Comparison of ENCODE assay signal across 35 mouse cellular contexts in the genomic region with DNA sequence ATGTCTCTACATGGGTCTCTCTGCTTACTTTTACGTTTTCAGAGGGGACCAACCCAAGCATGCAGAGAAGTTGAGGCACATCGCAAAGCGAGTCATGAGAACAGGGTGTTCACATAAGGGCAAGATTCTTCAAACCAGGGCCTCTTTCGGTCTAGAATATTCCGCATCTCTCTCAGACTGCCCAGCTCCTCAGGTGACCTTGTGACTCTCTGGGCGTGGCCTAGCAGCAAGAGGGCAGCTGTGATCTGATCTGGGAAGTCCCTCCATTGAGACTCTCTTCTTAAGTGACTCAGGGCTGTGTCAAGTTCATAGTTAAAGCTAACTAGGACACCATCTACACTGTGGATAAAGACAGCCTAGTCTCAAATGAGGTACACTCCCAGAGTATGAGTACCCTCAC. TPM values are rescaled to one million over a fixed set of nuclear protein-coding genes. Genes with fewer than 3 reads are reported as not detected.
"Had no signal": no experiment of that assay in that cellular context is flagged by ENCODE, and none has a peak within 500 bp of the region (broad histone marks: within the 10 kb centered on the region; RNA-seq: fewer than 3 reads in every experiment).

No protein-coding gene starts in this region.

- H3K4me1 ChIP-seq: liver, embryonic 12.5 days; liver, embryonic 13.5 days; liver, embryonic 15.5 days; megakaryocyte, embryonic 14.5 days had no signal

- H3K4me3 ChIP-seq: limb, embryonic 10.5 days; limb, embryonic 12.5 days; limb, embryonic 13.5 days; limb, embryonic 15.5 days; liver, embryonic 12.5 days; liver, embryonic 13.5 days; liver, embryonic 15.5 days; lung, embryonic 15.5 days; megakaryocyte, embryonic 14.5 days; midbrain, embryonic 10.5 days; midbrain, embryonic 12.5 days; midbrain, embryonic 13.5 days; midbrain, embryonic 15.5 days; myocyte; neural tube, embryonic 12.5 days had no signal

- H3K9ac ChIP-seq: limb, embryonic 12.5 days; limb, embryonic 13.5 days; limb, embryonic 15.5 days; liver, embryonic 12.5 days; liver, embryonic 13.5 days; liver, embryonic 14.5 days; liver, embryonic 15.5 days; liver, postnatal 0 days; lung, embryonic 14.5 days; lung, embryonic 15.5 days; midbrain, embryonic 12.5 days; midbrain, embryonic 13.5 days; midbrain, embryonic 15.5 days; neural tube, embryonic 12.5 days had no signal

- H3K9me3 ChIP-seq: limb, embryonic 10.5 days; limb, embryonic 12.5 days; limb, embryonic 13.5 days; limb, embryonic 15.5 days; liver, embryonic 12.5 days; liver, embryonic 13.5 days; liver, embryonic 15.5 days; lung, embryonic 15.5 days; megakaryocyte, embryonic 14.5 days; midbrain, embryonic 10.5 days; midbrain, embryonic 12.5 days; midbrain, embryonic 13.5 days; midbrain, embryonic 15.5 days; neural tube, embryonic 12.5 days had no signal

- H3K27ac ChIP-seq: limb, embryonic 10.5 days; limb, embryonic 12.5 days; limb, embryonic 13.5 days; limb, embryonic 15.5 days; liver, embryonic 12.5 days; liver, embryonic 13.5 days; liver, embryonic 14.5 days; liver, embryonic 15.5 days; lung, embryonic 15.5 days; macrophage; midbrain, embryonic 10.5 days; midbrain, embryonic 12.5 days; midbrain, embryonic 13.5 days; midbrain, embryonic 15.5 days; neural tube, embryonic 12.5 days had no signal

- H3K36me3 ChIP-seq: liver, embryonic 15.5 days; midbrain, embryonic 15.5 days had no signal

- H3K4me2 ChIP-seq: limb, embryonic 12.5 days; limb, embryonic 13.5 days; limb, embryonic 15.5 days; liver, embryonic 11.5 days; liver, embryonic 12.5 days; liver, embryonic 13.5 days; liver, embryonic 15.5 days; lung, embryonic 14.5 days; lung, embryonic 15.5 days; midbrain, embryonic 11.5 days; midbrain, embryonic 12.5 days; midbrain, embryonic 13.5 days; midbrain, embryonic 15.5 days; neural tube, embryonic 12.5 days had no signal

- H3K27me3 ChIP-seq: limb, embryonic 12.5 days; limb, embryonic 13.5 days; limb, embryonic 15.5 days; liver, embryonic 12.5 days; liver, embryonic 13.5 days; liver, embryonic 15.5 days; lung, embryonic 15.5 days; midbrain, embryonic 12.5 days; midbrain, embryonic 13.5 days; midbrain, embryonic 15.5 days; neural tube, embryonic 12.5 days had no signal

- ATAC-seq: liver, embryonic 12.5 days; liver, postnatal 0 days; lung, postnatal 0 days; midbrain, embryonic 13.5 days; midbrain, embryonic 15.5 days; midbrain, embryonic 16.5 days had no signal

- DNase-seq: left cerebral cortex, postnatal 4 days; liver; liver, embryonic 13.5 days; liver, postnatal 0 days; lung, adult 2 months; lung, embryonic 14.5 days; lung, postnatal 10 days; lung, postnatal 14 days; lung, postnatal 36 days; lung, postnatal 4 days; midbrain, embryonic 14.5 days had no signal

RNA-seq across cellular contexts. Expression of gene Sox8, which starts 42.8 kb away (rescaled TPM):
- total RNA-seq: liver, adult 2 months; megakaryocyte progenitor cell, adult 5-6 weeks; megakaryocyte, adult 5-6 weeks; megakaryocyte-erythroid progenitor cell, adult 5-6 weeks had no signal
- polyA plus RNA-seq: liver, adult 2 months; liver, postnatal 0 days; macrophage had no signal
